Mouse (Mus musculus) forebrain, embryonic 10.5 days (tissue): ENCODE results near the gene Polm. TPM values are rescaled to one million over a fixed set of nuclear protein-coding genes. Genes with fewer than 3 reads are reported as not detected.
A peak's percentile ranks its signal among the peaks of the same experiment; 100 is the strongest.

ENCODE experiments used
- DNase-seq: peaks from one replicate; pipeline ENCODE4 v3.0.0-alpha.2; 2017; ENCODE audit warnings: low spot score; ENCODE audit errors: extremely low spot score
- H3K27ac ChIP-seq: fragments of 300-500 bp; sonication (generic); 2 replicates; pipeline ENCODE4 v1.5.1; 2016; ENCODE audit warnings: mild to moderate bottlenecking
- H3K27me3 ChIP-seq: fragments of 300-500 bp; sonication (generic); 2 replicates; pipeline ENCODE4 v1.6.1; 2016; ENCODE audit warnings: mild to moderate bottlenecking; ENCODE audit not compliant: poor library complexity, severe bottlenecking
- H3K36me3 ChIP-seq: fragments of 300-500 bp; sonication (generic); replicated peaks from 2 replicates; pipeline ENCODE4 v1.6.1; 2016; ENCODE audit warnings: mild to moderate bottlenecking, moderate library complexity
- H3K4me1 ChIP-seq: fragments of 300-500 bp; sonication (generic); 2 replicates; pipeline ENCODE4 v1.6.1; 2016
- H3K4me3 ChIP-seq: fragments of 300-500 bp; sonication (generic); 2 replicates; pipeline ENCODE4 v1.5.1; 2016; ENCODE audit warnings: mild to moderate bottlenecking, moderate library complexity
- H3K9me3 ChIP-seq: fragments of 300-500 bp; sonication (generic); 2 replicates; pipeline ENCODE4 v1.6.1; 2016; ENCODE audit warnings: mild to moderate bottlenecking, moderate library complexity
- WGBS: fragments of 180-500 bp; shearing (Covaris S2); methylation state at CpG from one replicate; pipeline ENCODE4 v1.1.7; 2016; 5-methylcytosine and 5-hydroxymethylcytosine counted together
- polyA plus RNA-seq: library from polyadenylated mRNA; unstranded; fragments of >200 nt; fragmentation: Nextera tagmentation; extraction: Ambion mirVana; gene quantifications from 2 replicates; pipeline ENCODE4 v1.2.1, GENCODE M21; 2016

Gene Polm
- polyA plus RNA-seq, 1 experiment from 2014 or later, result 10.6 TPM

DNA sequence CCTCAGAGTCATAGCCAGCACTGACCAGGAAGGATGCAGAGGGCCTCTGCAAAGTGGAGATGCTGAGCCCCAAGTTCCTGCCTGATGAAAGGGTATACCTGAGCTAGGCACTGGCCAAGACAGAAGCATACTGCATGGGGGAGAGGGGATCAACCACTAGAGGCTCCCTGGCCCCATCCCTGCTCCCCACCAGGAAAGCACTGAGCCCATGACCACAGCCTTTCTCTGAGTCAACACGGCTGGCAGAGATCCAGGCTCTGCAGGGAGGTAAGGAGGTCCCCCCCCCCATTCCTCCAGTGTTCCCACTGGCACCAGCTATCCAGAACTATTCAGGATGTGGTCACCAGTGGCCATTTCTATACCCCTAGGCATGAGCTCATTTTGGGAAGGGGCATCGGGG lies 11.5 kb upstream of the Polm start:
- Histone ChIP-seq H3K4me3 (no peak overlapping the region), H3K4me1 (no peaks in the 10 kb centered on the region), H3K27me3 (no peaks in the 10 kb centered on the region), H3K27ac (no peak overlapping the region), H3K9me3 (no peaks in the 10 kb centered on the region), H3K36me3 (no peaks in the 10 kb centered on the region)
- 63% methylated on average over 2 of the region's 2 CpGs for WGBS
- no peak for DNase-seq

DNA sequence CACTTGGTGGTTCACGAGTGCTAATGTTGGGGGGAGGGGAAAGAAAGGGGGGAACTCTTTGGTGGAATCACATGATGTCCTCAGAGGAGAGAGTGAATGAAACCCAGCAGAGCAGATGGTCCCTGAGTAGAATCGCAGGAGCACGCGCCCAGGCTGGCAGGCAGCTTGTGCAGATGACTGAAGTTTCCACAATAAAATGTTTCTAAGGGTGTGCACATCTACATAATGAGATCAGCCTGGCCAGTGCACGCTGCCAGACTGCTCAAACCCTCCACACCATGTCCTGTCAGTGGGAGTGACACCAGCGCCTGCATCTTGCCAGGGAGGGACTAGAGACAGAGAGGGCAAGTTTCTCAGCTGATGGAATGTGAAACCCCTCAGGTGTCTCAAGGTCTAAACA lies 10.9 kb upstream of the Polm start:
- no peaks in the 10 kb centered on the region for H3K4me1 ChIP-seq
- no peak for DNase-seq
- no peak overlapping the region for H3K4me3 ChIP-seq
- H3K27ac ChIP-seq, result no peak overlapping the region
- H3K9me3 ChIP-seq, result no peaks in the 10 kb centered on the region
- H3K27me3 ChIP-seq, result no peaks in the 10 kb centered on the region
- 79% methylated on average over 6 of the region's 6 CpGs for WGBS
- no peaks in the 10 kb centered on the region for H3K36me3 ChIP-seq

DNA sequence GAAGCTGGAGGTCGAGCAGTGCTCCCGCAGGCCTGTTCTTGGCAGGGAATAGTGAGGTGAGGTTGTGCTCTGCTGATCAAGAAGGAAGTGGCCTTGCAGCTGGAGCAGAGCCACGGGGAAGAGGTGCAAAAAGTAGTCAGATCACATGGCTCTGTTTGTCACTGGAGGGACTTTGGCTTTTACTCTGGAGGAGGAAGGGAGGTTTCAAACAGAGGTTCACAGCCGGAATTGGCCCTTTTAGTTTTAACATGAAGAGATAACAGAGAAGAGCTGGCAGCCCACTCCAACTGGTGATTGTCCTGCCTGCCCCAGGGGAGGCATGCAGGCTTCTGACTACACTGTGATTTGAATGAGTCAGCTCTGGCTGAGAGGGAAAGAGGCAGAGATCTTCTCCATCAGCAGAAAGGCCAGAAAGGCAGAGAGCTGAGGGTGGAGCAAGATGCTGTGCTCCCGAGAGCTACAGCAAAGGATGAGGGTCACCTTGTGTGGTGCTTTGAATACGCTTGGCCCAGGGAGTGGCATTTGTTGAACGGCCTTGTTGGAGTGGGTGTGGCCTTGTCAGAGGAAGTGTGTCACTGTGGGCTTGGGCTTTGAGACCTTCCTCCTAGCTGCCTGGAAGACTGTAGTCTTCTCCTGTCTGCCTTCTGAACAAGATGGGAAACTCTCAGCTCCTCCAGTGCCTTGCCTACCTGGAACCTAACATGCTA lies 9.0 kb upstream of the Polm start:
- Histone ChIP-seq H3K4me1 (no peaks in the 10 kb centered on the region), H3K27ac (no peak overlapping the region), H3K9me3 (peaks cover 5% of the 10 kb centered on the region; the same call in 1 of the 2 replicates), H3K36me3 (no peaks in the 10 kb centered on the region), H3K27me3 (no peaks in the 10 kb centered on the region), H3K4me3 (no peak overlapping the region)
- WGBS, result 84% methylated on average over 7 of the region's 7 CpGs
- DNase-seq, result no peak

DNA sequence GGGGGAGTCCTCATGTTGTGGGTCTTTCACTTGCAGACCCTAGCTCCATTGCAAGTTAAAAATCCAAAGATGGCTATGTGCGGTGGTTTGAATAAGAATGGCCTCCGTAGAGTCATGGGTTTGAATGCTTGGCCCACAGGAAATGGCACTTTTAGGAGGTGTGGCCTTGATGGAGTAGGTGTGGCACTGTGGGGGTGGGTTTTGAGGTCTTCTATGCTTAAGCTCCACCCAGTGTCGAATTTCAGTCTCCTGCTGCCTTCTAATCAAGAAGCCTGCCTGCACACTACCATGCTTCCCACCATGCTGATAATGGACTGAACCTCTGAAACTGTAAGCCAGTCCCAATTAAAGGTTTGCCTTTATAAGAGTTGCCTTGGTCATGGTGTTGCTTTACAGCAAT lies 5.3 kb upstream of the Polm start:
- H3K4me3 ChIP-seq, result no peak overlapping the region
- H3K27me3 ChIP-seq, result no peaks in the 10 kb centered on the region
- H3K27ac ChIP-seq, result no peak overlapping the region
- WGBS, result 88% methylated on average over 3 of the region's 3 CpGs
- H3K36me3 ChIP-seq, result no peaks in the 10 kb centered on the region
- H3K9me3 ChIP-seq, result peaks cover 5% of the 10 kb centered on the region; the same call in 1 of the 2 replicates
- no peak for DNase-seq
- peaks cover 8% of the 10 kb centered on the region; the same call in 1 of the 2 replicates for H3K4me1 ChIP-seq

DNA sequence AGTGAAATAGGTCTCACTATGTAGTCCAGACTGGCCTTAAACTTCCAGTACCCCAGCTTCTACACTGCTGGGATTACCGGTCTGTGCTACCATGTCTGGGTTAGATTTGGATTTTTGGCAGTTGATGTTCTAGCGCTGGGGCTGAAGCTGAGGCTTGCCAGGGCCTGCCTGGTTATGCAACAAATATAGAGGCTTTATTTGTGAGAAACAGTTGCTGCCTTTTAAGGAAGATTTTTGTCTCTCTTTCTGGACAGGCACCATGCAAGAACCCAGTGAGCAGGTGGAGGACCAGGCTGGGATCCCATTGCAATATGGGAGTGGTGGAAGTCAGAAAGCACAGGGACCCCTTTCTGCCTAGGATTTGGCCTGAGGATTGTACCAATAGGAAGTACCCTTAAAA lies 3.9 kb upstream of the Polm start:
- 96% methylated on average over 2 of the region's 2 CpGs for WGBS
- peaks cover 15% of the 10 kb centered on the region for H3K4me1 ChIP-seq
- no peak for DNase-seq
- H3K27me3 ChIP-seq, result 0 out of 2 replicates have a peak, but pooled peaks cover under 1% of the 10 kb centered on the region
- no peaks in the 10 kb centered on the region for H3K36me3 ChIP-seq
- no peak overlapping the region for H3K27ac ChIP-seq
- H3K4me3 ChIP-seq, result no peak overlapping the region
- peaks cover 5% of the 10 kb centered on the region; the same call in 1 of the 2 replicates for H3K9me3 ChIP-seq

DNA sequence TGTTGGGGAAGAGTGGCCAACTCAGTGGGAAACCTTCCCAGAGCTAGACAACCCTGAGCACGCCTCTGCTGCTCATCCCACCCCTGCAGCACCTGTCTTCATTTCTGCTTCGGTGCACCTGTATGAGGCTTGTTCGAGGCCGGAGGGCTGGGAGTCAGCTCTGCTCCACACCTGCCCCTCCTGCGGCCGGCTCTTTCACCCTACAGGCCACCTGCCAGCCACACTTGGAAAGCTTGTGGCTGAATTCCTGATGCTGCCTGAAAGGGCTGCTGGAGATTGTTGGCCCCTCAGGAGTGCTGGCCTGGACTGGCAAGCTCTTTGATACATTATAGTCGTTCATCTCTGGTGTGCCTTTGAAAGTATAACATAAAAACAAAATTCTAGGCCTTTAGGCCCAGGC lies 2.5 kb upstream of the Polm start:
- Histone ChIP-seq H3K36me3 (peaks cover under 1% of the 10 kb centered on the region), H3K27me3 (peaks cover 8% of the 10 kb centered on the region; the same call in 1 of the 2 replicates), H3K4me3 (no peak overlapping the region), H3K9me3 (peaks cover 5% of the 10 kb centered on the region; the same call in 1 of the 2 replicates), H3K4me1 (peaks cover 23% of the 10 kb centered on the region), H3K27ac (no peak overlapping the region)
- DNase-seq, result no peak
- 84% methylated on average over 7 of the region's 7 CpGs for WGBS

DNA sequence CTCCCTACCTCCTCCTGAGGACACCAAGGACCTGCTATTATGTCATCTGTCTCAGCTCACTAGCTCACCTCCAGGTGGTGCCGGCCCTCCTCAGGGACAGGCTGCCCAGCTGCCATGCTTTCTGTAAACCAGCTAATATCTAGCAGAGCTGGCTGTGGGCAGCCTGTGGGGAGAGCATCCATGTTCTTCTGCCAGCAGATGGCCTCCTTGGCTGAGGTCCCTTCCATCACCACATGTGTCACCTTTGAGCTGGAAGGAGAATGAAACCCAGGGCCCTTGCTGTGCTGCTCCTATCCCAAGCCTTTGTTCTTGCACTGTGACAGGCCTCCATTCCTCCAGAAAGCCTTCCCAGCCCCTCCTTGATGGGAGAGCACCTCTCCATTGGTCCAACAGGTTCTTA lies 1.7 kb downstream of the Polm start:
- WGBS, result 74% methylated on average over 1 of the region's 1 CpGs
- no peak overlapping the region for H3K27ac ChIP-seq

DNA sequence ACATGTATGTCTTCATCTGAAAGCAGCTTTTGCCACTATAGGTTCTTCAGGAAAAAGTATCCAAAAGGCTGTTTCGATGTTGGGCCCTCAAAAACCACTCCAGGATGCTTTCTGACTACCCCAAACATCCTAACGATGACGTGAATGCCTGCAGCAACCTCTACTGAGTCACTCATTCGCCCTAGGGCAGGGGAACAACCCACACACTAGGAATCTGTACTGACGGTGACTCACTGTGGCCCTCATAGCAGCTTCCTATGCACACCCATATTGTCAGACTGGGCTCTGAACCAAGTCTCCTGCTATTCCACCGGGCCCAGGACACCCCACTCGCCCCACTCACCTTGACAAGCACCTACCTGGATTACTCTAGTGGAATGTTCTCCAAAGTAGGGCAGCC lies 2.8 kb downstream of the Polm start:
- H3K4me1 ChIP-seq, result peaks cover 20% of the 10 kb centered on the region
- H3K36me3 ChIP-seq, result peaks cover 47% of the 10 kb centered on the region
- H3K27ac ChIP-seq, result no peak overlapping the region
- no peaks in the 10 kb centered on the region for H3K9me3 ChIP-seq
- peaks cover 8% of the 10 kb centered on the region; the same call in 1 of the 2 replicates for H3K27me3 ChIP-seq
- no peak for DNase-seq
- 92% methylated on average over 7 of the region's 7 CpGs for WGBS
- no peak overlapping the region for H3K4me3 ChIP-seq

More for the DNA sequence above, 1.7 kb downstream of the Polm start:
- peaks cover 39% of the 10 kb centered on the region for H3K36me3 ChIP-seq
- DNase-seq, result no peak
- peaks cover 8% of the 10 kb centered on the region; the same call in 1 of the 2 replicates for H3K27me3 ChIP-seq
- H3K9me3 ChIP-seq, result no peaks in the 10 kb centered on the region; the same call in 1 of the 2 replicates
- H3K4me3 ChIP-seq, result peak overlapping the region; percentile 10; the same call in 1 of the 2 replicates
- H3K4me1 ChIP-seq, result peaks cover 23% of the 10 kb centered on the region

DNA sequence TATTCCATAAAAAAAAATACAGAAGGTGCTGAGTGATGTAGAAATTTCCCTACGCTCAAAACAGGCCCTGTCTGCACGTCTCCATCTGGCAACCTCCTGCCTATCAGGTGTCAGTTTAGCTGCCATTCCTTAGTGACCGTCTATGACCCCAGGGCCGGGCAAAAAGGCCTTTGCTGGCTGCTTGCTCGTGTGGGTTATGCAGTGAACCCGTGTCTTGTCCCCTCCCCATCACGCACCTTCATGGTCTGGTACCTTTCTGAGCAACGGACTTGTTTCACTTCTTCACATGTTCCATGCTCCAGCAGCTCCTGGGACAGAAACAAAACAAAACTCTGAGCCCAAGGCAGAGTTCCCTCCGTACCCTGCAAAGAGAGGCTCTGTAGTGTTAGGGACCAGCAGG lies 3.3 kb downstream of the Polm start:
- H3K27ac ChIP-seq, result no peak overlapping the region
- no peak overlapping the region for H3K4me3 ChIP-seq
- H3K27me3 ChIP-seq, result peaks cover 8% of the 10 kb centered on the region; the same call in 1 of the 2 replicates
- H3K9me3 ChIP-seq, result no peaks in the 10 kb centered on the region
- H3K36me3 ChIP-seq, result peaks cover 52% of the 10 kb centered on the region
- DNase-seq, result no peak
- WGBS, result 92% methylated on average over 9 of the region's 9 CpGs
- peaks cover 17% of the 10 kb centered on the region for H3K4me1 ChIP-seq

DNA sequence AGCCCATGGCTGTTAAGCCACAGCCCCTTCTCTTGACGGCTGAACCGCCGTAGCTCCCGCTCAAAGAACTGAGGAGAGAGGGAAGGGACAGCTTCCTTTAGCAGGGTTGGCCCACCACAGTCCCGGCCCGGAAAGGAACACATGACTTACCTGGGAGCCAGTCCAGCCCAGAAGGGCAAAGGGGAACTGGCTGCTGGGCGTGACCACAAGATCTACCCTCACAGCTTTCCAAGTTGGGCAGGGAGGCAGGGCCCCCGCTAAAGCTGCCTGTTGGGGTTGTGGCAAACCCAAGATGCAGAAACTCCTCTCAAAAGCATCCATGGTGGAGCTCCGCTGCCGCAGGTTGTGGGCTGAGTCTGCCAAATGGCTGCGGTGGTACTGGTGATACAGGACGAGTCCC lies 8.5 kb downstream of the Polm start:
- Histone ChIP-seq H3K9me3 (no peaks in the 10 kb centered on the region), H3K36me3 (peaks cover 60% of the 10 kb centered on the region), H3K4me3 (no peak overlapping the region), H3K27me3 (no peaks in the 10 kb centered on the region), H3K27ac (no peak overlapping the region), H3K4me1 (no peaks in the 10 kb centered on the region)
- 94% methylated on average over 12 of the region's 12 CpGs for WGBS
- DNase-seq, result no peak

DNA sequence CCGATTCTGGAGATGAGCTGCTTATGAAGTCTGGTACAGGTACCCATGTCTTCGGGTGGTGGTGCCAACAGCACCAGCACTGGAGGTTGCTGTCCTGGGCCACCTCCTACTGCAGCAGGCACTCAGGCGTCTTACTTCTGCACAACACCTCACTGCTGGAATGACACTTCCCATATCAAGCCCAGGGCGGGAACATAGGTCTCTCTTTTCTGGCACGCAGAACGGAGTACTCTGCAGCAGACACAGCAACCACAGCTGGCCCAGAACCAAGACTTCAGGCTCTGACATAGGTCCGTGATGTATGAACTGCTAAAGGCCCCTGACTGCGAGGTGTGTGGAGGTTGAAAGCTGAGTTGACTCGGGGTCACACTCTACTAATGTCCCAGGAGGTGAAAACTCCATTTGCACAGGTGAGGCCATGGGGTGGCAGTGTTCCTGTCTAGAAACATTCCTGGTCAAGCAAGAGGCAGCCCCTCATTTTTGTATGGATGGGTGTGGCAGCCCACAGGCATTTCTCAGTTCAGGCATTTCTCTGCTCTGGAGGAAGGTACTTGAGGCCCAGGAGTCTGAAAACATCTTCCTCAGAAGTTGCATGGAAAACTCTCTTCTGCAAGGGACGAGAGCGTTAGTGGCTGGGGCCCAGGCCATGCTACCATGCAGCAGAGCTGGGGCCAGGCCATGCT lies 9.2 kb downstream of the Polm start:
- DNase-seq, result no peak
- WGBS, result 93% methylated on average over 11 of the region's 11 CpGs
- Histone ChIP-seq H3K36me3 (peaks cover 54% of the 10 kb centered on the region), H3K4me1 (no peaks in the 10 kb centered on the region), H3K27me3 (no peaks in the 10 kb centered on the region), H3K9me3 (no peaks in the 10 kb centered on the region), H3K27ac (no peak overlapping the region), H3K4me3 (no peak overlapping the region)

DNA sequence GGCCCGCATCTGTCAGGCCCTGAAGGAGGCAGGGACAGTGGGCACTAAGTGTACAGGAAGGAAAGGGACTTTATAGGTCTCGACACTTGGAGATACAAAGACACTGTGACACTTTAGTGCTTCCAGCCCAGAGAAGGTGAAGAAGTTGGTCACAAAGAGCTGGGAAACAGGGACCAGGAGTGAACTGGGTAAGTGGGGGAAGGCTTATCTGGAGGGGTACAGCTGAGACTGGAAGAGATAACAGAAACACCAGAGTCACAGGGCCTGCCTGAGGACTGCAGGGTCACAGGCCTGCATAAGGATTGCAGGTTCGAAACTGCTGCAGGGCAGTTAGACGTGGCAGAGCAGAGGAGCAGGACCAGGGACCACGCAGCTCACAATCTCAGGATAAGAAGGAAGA lies 9.9 kb downstream of the Polm start:
- no peak overlapping the region for H3K27ac ChIP-seq
- DNase-seq, result no peak
- 89% methylated on average over 5 of the region's 5 CpGs for WGBS
- no peaks in the 10 kb centered on the region for H3K9me3 ChIP-seq
- no peaks in the 10 kb centered on the region for H3K4me1 ChIP-seq
- no peak overlapping the region for H3K4me3 ChIP-seq
- peaks cover 46% of the 10 kb centered on the region for H3K36me3 ChIP-seq
- no peaks in the 10 kb centered on the region for H3K27me3 ChIP-seq

DNA sequence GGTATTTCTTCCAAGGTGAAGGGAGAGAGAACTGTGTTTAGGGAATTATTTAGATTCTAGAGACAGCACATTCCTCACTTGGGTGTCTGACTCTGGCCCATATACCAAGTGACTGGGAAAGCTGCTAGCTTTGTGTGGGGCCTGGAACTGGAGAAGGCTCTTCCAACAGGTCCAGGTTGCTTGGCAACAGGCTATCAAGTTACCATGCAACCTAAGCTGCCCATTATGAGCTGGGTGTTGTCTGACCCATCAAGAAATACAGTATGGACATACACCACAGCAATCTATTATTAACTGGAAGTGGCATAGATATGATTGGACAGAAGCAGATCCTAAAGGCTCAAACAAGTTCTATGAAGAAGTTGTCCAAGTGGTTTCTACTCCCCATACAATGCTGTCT lies 12.4 kb downstream of the Polm start:
- H3K36me3 ChIP-seq, result peaks cover 24% of the 10 kb centered on the region
- H3K4me3 ChIP-seq, result no peak overlapping the region
- no peaks in the 10 kb centered on the region for H3K27me3 ChIP-seq
- no peaks in the 10 kb centered on the region for H3K4me1 ChIP-seq
- DNase-seq, result no peak
- H3K27ac ChIP-seq, result no peak overlapping the region
- H3K9me3 ChIP-seq, result no peaks in the 10 kb centered on the region
